Mouse (Mus musculus) lung, adult 18-20 months (tissue): ENCODE data around the gene Ostm1.
A peak's percentile ranks its signal among the peaks of the same experiment; 100 is the strongest.

Experiments
- DNase-seq, 2 experiments: peaks; one replicate each; pipeline ENCODE4 v3.0.0; 2022; ENCODE audit warnings: mixed read lengths in 2 of 2

The Ostm1 gene

GRCm38 (mm10) chr10:42687873-42688272 is 104.3 kb downstream of the Ostm1 start:
- no peak for DNase-seq

DNA sequence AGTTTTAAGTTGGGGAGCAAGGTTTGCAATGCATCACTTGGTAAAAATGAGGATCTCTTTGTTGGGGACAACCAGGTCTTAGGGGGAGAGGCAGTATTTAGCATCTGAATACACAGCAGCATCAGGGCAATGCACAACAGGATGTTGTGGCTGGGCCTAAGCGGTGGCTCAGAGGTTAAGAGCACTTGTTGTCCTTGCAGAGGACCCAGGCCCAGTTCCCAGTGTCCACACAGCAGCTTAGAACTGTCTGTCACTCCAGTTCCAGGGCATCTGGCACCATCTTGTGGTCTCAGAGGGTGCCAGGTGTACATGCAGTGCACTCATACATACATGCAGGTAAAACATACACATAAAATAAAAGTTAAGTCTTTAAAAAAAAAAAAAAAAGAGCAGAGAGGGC is 106.1 kb downstream of the Ostm1 start:
- DNase-seq = no peak

DNA sequence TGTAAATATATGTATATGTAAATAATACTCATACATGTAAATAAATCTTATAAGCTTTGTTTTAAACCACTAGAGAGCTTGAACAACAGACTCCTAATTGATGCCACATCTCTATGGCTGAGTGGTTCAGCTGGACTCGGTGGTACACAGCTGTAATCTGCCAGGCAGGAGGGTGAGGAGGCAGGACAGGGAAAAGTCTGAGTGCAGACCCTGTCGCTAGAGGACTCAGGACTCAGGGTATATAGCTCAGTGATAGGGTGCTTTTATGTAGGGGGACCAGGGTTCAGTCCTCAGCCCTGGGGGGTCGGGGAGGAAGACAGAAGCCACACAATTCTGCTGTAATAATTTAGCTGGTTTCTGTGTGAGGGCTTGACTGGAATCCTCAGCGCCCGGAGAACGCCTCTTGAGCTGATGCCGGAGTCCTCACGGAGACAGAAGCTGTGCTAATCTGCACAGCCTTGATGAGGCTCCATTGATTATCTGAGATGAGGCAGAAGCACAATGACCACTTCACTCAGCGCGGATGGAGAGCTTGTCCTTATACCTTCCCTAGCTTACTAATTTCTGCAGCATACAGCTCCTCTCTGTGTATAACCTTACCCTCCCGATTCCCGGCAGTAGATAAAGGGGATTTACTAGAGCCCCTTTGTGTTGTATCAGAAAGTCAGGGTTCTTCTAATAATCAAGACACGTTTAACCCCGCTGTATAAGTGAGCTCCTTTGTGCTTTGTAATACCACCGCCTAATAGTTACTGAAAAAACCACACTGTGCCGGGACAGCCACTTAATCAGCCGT is 106.8 kb downstream of the Ostm1 start:
- no peak for DNase-seq

DNA sequence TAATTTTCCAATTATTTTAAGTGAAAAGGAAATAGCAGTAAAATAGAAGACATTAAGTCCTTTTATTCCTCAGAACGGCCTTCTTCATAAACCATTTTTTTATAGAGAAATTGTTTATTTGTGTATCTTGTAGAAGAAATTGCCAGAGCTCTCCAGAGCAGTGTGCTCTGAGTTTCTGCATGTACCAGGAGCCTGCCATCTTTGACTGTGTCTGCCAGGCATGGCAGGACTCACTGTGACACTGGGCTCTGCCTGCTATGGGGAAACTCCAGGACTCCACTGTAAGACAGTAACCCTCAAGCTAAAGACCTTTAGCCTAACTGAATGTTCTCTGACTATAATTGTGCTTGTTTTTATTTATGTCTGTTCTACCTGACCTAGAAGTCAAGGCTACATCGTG is 107.4 kb downstream of the Ostm1 start:
- DNase-seq = no peak

DNA sequence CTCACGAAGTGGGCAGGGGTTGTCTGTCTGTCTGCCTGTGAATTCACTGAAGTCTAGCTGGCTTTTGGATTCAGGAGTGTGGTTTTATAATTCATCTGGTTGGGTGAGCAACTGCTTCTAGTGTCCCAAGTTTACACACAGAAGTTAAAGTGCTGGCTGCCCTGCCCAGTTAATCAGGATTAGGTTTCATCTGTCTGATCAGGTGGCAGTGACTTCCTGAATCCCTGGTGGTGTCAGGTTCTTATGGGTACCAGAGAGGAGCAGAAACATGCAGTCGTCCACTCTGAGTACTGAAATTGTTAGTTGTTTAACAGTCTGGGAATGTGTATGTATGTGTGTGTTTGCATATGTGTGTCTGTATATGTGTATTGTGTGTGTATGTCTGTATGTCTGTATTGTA is 108.5 kb downstream of the Ostm1 start:
- no peak for DNase-seq

DNA sequence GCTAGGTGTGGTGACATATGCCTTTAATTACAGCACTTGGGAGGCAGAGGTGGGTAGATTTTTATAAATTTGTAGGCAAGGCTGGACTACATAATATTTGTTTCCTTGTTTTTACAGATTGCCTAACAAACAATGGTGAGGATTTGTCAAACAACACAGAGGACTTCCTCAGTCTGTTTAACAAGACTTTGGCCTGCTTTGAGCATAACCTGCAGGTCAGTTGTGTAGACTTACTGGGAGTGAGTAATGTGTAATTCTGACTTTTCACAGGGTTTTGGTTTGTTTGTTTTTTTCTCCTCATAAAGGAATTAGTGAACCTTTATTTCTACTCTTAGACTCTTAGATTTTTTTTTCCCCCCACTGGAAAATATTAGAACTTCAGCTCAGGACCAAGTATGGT is 109.2 kb downstream of the Ostm1 start:
- DNase-seq = no peak

GRCm38 (mm10) chr10:42693482-42693881 is 109.9 kb downstream of the Ostm1 start:
- no peak for DNase-seq

GRCm38 (mm10) chr10:42696361-42696760 is 112.7 kb downstream of the Ostm1 start:
- no peak for DNase-seq

DNA sequence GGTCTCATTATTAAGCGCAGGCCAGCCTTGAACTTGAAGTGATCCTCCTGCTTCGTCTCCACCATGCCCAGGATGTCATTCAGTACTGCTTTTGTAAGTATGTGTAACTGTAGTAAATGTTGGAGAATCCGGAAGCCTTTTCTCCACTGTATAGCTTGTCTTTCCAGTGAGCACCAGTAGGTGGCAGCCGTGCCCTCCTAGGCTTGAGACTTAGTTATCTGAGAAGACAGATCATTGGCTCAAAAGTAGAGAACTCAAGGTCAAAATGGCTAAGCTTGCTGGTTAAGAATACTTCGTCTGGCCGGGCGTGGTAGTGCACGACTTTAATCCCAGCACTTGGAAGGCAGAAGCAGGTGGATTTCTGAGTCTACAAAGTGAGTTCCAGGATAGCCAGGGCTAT is 113.4 kb downstream of the Ostm1 start:
- DNase-seq = peak; percentile 54 to 63

- DNase-seq = no peak
Observed at GRCm38 (mm10) chr10:42698375-42698774, 114.8 kb downstream of the Ostm1 start.

- DNase-seq = no peak
Observed at GRCm38 (mm10) chr10:42698994-42699393, 115.4 kb downstream of the Ostm1 start.

GRCm38 (mm10) chr10:42702111-42702510 is 118.5 kb downstream of the Ostm1 start:
- no peak for DNase-seq

- peak in 1 of 2 experiments; percentile 15 for DNase-seq
Observed at GRCm38 (mm10) chr10:42714676-42715075, 131.1 kb downstream of the Ostm1 start.

- DNase-seq = peak; percentile 6 to 15
Observed at GRCm38 (mm10) chr10:42715366-42716035, 131.9 kb downstream of the Ostm1 start.

DNA sequence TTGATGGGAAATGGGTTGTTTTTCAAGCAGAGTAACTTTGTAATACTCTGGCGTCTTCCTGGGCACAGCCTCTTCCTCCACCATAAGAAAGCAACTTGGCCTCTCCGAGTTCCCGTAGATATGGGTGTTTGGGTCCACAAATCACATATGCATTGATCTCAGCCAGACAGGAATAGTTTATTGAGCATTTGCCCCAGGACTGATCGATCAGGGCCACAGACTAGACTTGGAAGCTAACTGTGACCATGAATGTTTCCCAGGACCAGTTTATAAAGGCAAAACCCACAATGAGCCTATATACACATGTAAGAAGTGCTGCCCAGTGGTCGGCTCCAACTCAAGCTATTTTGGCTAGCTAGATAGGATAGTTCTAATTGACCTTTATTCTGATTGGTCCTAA is 138.5 kb downstream of the Ostm1 start:
- no peak for DNase-seq

DNA sequence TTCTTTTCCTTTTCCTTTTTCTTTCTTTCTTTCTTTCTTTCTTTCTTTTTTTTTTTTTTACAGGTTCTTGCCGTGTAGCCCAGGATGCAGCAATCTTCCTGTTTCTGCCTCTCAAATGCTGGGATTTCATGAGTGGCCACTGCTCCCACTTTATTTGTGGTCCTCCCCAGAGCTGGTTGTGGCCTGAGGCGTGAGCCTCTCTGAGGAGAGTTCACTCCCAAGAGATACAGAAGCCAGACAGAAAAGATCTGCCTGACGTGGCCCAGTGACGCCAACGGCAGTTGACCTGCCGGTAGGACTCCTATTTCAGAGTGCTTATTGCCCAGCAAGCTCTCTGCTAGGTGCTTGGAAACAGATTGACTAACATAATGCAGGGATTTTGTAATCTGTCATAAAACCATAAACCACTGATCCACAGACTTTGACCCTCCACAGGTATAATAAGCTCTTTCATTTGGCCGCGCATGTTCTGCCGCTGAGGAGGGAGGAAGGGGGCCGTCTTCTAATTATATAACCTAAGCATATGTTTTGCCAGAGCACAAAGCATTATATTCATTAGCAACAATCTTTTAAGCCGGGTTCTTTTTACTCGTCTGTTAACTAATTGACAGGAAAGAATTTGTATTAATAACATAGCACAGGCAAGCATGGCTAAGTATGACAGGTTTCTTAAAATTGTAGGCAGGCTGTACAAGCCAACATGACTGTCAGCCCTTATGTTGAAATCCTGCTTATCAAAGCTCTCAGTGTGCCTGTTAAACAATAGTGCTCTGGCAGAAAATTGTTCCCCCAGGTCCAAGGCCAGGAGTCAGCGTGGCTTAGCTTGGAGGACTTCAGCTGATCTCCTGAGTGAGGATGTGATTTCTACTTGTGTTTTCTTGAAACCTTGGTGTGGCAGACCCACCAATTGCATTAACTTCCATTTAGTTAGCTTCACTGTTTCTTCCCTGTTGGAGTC is 139.9 kb downstream of the Ostm1 start:
- DNase-seq = no peak

DNA sequence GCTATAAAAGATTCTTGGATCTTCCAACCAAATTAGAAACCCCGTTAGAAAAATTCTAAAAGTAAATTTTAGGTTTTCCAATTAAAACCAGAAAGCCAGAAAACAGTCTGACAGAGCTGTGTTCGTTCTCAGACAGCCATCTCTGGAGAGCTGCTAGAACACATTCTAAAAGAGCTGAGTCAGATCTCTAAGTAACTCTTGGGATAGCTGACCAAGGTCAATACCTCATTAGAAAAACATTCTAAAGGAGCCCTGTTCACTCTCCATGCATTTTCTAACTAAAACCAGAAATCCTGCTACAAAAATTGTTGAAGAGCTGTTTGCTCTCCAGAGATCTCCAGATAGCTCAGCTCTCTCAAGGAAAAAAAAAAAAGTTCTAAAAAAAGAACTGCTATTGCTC is 146.0 kb downstream of the Ostm1 start:
- DNase-seq = no peak

- peak in 1 of 2 experiments; percentile 19 for DNase-seq
Observed at GRCm38 (mm10) chr10:42734546-42735060, 151.0 kb downstream of the Ostm1 start.

DNA sequence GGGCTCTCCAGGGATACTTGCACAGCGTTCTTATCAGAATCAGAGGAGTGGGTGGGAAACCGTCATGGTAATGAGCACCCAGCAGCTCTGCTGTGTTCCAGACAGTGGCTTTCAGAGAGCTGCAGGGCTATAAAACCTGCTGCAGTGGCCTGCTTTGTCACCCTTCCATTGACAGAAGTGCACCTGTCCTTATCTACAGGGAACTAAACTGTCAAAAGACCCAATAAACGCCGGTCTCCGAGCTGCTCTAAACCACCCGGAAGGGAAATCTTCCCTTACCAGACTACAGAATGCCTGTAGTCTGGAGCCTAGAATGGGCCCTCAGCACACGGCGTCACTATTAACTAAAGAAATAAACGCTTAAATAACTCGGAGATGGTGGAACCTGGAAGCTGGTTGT is 168.2 kb downstream of the Ostm1 start:
- no peak for DNase-seq
